Mouse (Mus musculus) liver, adult 2 months (tissue): Measurements from ENCODE around the gene Rhoa. TPM values are rescaled to one million over a fixed set of nuclear protein-coding genes. Genes with fewer than 3 reads are reported as not detected.

ENCODE experiments used
- DNase-seq: peaks from one replicate; pipeline ENCODE4 v3.0.0-alpha.2; 2011; ENCODE audit warnings: low read depth, low spot score; ENCODE audit errors: extremely low read depth
- H3K27ac ChIP-seq: fragments of 200-500 bp; replicated peaks from 2 replicates; pipeline ENCODE4 v1.5.1; 2012; ENCODE audit warnings: low read depth, mild to moderate bottlenecking, control low read depth, inconsistent platforms, low read length; ENCODE audit not compliant: insufficient read depth
- H3K27me3 ChIP-seq: fragments of 200-500 bp; 2 replicates; pipeline ENCODE4 v1.6.1; 2012; ENCODE audit warnings: mild to moderate bottlenecking, moderate library complexity, low read length, inconsistent platforms; ENCODE audit not compliant: control insufficient read depth, insufficient read depth
- H3K36me3 ChIP-seq: fragments of 200-500 bp; 2 replicates; pipeline ENCODE4 v1.6.1; 2012; ENCODE audit warnings: low read length, inconsistent platforms; ENCODE audit not compliant: control insufficient read depth, insufficient read depth
- H3K4me1 ChIP-seq: fragments of 200-500 bp; 2 replicates; pipeline ENCODE4 v1.6.1; 2011; ENCODE audit warnings: low read length; ENCODE audit not compliant: control insufficient read depth, insufficient read depth
- H3K4me3 ChIP-seq: fragments of 200-500 bp; 2 replicates; pipeline ENCODE4 v1.5.1; 2011; ENCODE audit warnings: low read depth, mild to moderate bottlenecking, control low read depth, low read length, moderate library complexity; ENCODE audit not compliant: insufficient read depth
- H3K79me2 ChIP-seq: fragments of 200-500 bp; 2 replicates; pipeline ENCODE4 v1.6.1; 2012; ENCODE audit warnings: inconsistent platforms, mild to moderate bottlenecking, low read length, moderate library complexity; ENCODE audit not compliant: control insufficient read depth, insufficient read depth
- H3K9ac ChIP-seq: fragments of 200-500 bp; 2 replicates; pipeline ENCODE4 v1.6.1; 2012; ENCODE audit warnings: low read depth, mild to moderate bottlenecking, control low read depth, inconsistent platforms, low read length
- CTCF ChIP-seq: fragments of 200-500 bp; IDR thresholded peaks from 2 replicates; pipeline ENCODE4 v1.5.1; 2011; ENCODE audit warnings: low read depth, low read length, control low read depth
- POLR2A ChIP-seq: fragments of 200-500 bp; IDR thresholded peaks from 2 replicates; pipeline ENCODE4 v1.6.1; 2011; ENCODE audit warnings: low read length, control low read depth; ENCODE audit not compliant: insufficient read depth; ENCODE audit errors: extremely low read depth
- WGBS: fragments of 180-500 bp; shearing (Covaris S2); methylation state at CpG from one replicate; pipeline ENCODE4 v1.1.7; 2018; 5-methylcytosine and 5-hydroxymethylcytosine counted together
- polyA plus RNA-seq: library from polyadenylated mRNA; depleted of rRNA; stranded (reverse); fragments of >200 nt; gene quantifications from 2 replicates; pipeline ENCODE4 v1.2.3, GENCODE M21; 2012
- total RNA-seq: library from RNA; depleted of rRNA; stranded (reverse); fragments of >200 nt; gene quantifications from 2 replicates; pipeline ENCODE4 v1.2.3, GENCODE M21; 2014

Gene Rhoa
- total and polyA plus RNA-seq, 2 experiments, result 64.7 to 123 TPM

- WGBS, result 36% methylated on average over 3 of the region's 3 CpGs
- H3K27me3 ChIP-seq, result no peaks in the 10 kb centered on the region
- H3K9ac ChIP-seq, result peak overlapping the region; percentile 54
- peak overlapping the region; percentile 90 for H3K27ac ChIP-seq
- H3K36me3 ChIP-seq, result peaks cover 10% of the 10 kb centered on the region
- TF ChIP-seq POLR2A (no peak), CTCF (no peak)
- no peak overlapping the region for H3K4me3 ChIP-seq
- DNase-seq, result peak; percentile 68
- H3K79me2 ChIP-seq, result peaks cover 4% of the 10 kb centered on the region; the same call in 1 of the 2 replicates
- H3K4me1 ChIP-seq, result peaks cover 25% of the 10 kb centered on the region
Measured at GRCm38 (mm10) chr9:108343331-108343730, 37.4 kb downstream of the Rhoa start.

GRCm38 (mm10) chr9:108343835-108344234 is 37.9 kb downstream of the Rhoa start:
- TF ChIP-seq CTCF (no peak), POLR2A (no peak)
- Histone ChIP-seq H3K27ac (peak overlapping the region; percentile 90), H3K36me3 (peaks cover 10% of the 10 kb centered on the region), H3K4me3 (no peak overlapping the region), H3K4me1 (peaks cover 24% of the 10 kb centered on the region), H3K27me3 (no peaks in the 10 kb centered on the region), H3K79me2 (peaks cover 4% of the 10 kb centered on the region; the same call in 1 of the 2 replicates), H3K9ac (no peak overlapping the region)
- no peak for DNase-seq
- WGBS, result 21% methylated on average over 1 of the region's 1 CpGs

- Histone ChIP-seq H3K27me3 (no peaks in the 10 kb centered on the region), H3K9ac (no peak overlapping the region), H3K4me3 (no peak overlapping the region), H3K27ac (peak overlapping the region; percentile 90), H3K36me3 (peaks cover 10% of the 10 kb centered on the region), H3K79me2 (peaks cover 10% of the 10 kb centered on the region; the same call in 1 of the 2 replicates), H3K4me1 (peaks cover 24% of the 10 kb centered on the region)
- TF ChIP-seq CTCF, result no peak
- no peak for TF ChIP-seq POLR2A
- peak; percentile 92 for DNase-seq
- 37% methylated on average over 4 of the region's 4 CpGs for WGBS
Measured at GRCm38 (mm10) chr9:108344471-108344870, 38.5 kb downstream of the Rhoa start.

GRCm38 (mm10) chr9:108347024-108347423 is 41.1 kb downstream of the Rhoa start:
- DNase-seq, result peak; percentile 74
- no peaks in the 10 kb centered on the region for H3K27me3 ChIP-seq
- TF ChIP-seq CTCF (no peak), POLR2A (no peak)
- H3K4me1 ChIP-seq, result peaks cover 24% of the 10 kb centered on the region
- peaks cover 13% of the 10 kb centered on the region for H3K36me3 ChIP-seq
- WGBS, result 1% methylated on average over 11 of the region's 11 CpGs
- H3K9ac ChIP-seq, result peak overlapping the region; percentile 77
- peak overlapping the region; percentile 98 for H3K4me3 ChIP-seq
- H3K27ac ChIP-seq, result peak overlapping the region; percentile 87
- H3K79me2 ChIP-seq, result peaks cover 15% of the 10 kb centered on the region; the same call in 1 of the 2 replicates

- H3K4me1 ChIP-seq, result peaks cover 24% of the 10 kb centered on the region
- peaks cover 20% of the 10 kb centered on the region for H3K79me2 ChIP-seq
- no peaks in the 10 kb centered on the region for H3K27me3 ChIP-seq
- peak within 1 kb of the TSS; percentile 98 for H3K4me3 ChIP-seq
- peak within 1 kb of the TSS; percentile 94 for H3K27ac ChIP-seq
- WGBS, result under 1% methylated on average over 75 of the region's 75 CpGs
- peak; percentile 76 for DNase-seq
- H3K9ac ChIP-seq, result peak within 1 kb of the TSS; percentile 99
- H3K36me3 ChIP-seq, result peaks cover 18% of the 10 kb centered on the region
- no peak for TF ChIP-seq CTCF
- peak; percentile 84 for TF ChIP-seq POLR2A
Measured at GRCm38 (mm10) chr9:108347540-108348289, 41.8 kb downstream of the Rhoa start, which contains the start of gene Usp4. Gene Usp4, plus strand, starts transcription at chr9:108347853.

- Histone ChIP-seq H3K4me1 (peaks cover 19% of the 10 kb centered on the region), H3K9ac (peak overlapping the region; percentile 99), H3K27me3 (no peaks in the 10 kb centered on the region), H3K36me3 (peaks cover 23% of the 10 kb centered on the region), H3K4me3 (peak overlapping the region; percentile 98), H3K27ac (peak overlapping the region; percentile 94), H3K79me2 (peaks cover 21% of the 10 kb centered on the region)
- under 1% methylated on average over 14 of the region's 14 CpGs for WGBS
- no peak for TF ChIP-seq CTCF
- no peak for TF ChIP-seq POLR2A
- peak; percentile 43 for DNase-seq
Measured at GRCm38 (mm10) chr9:108348290-108348680, 42.4 kb downstream of the Rhoa start.
